Mouse (Mus musculus) kidney, postnatal 0 days (tissue): ENCODE data around the gene Rgs14. TPM values are rescaled to one million over a fixed set of nuclear protein-coding genes. Genes with fewer than 3 reads are reported as not detected.
A peak's percentile ranks its signal among the peaks of the same experiment; 100 is the strongest.

Experiments
- ATAC-seq: fragments of 200-750 bp; cut with Nextera tagmentation; replicated peaks from 2 replicates; pipeline ENCODE4 v1.8.0; 2017; ENCODE audit warnings: low read depth, moderate number of reproducible peaks, moderate TSS enrichment, moderate library complexity; ENCODE audit not compliant: low FRiP score
- DNase-seq: peaks from one replicate; pipeline ENCODE4 v3.0.0-alpha.2; 2016; ENCODE audit warnings: low spot score
- H3K27ac ChIP-seq: fragments of 300-500 bp; sonication (generic); 2 replicates; pipeline ENCODE4 v1.5.1; 2014; ENCODE audit warnings: mild to moderate bottlenecking
- H3K27me3 ChIP-seq: fragments of 300-500 bp; sonication (generic); 2 replicates; pipeline ENCODE4 v1.6.1; 2014; ENCODE audit warnings: low read length, mixed read lengths; ENCODE audit not compliant: insufficient read depth
- H3K36me3 ChIP-seq: fragments of 300-500 bp; sonication (generic); 2 replicates; pipeline ENCODE4 v1.6.1; 2014; ENCODE audit warnings: low read length, mixed read lengths; ENCODE audit not compliant: insufficient read depth
- H3K4me1 ChIP-seq: fragments of 300-500 bp; sonication (generic); replicated peaks from 2 replicates; pipeline ENCODE4 v1.6.1; 2014; ENCODE audit warnings: antibody characterized with exemption, low read length, mixed read lengths; ENCODE audit not compliant: insufficient read depth
- H3K4me2 ChIP-seq: fragments of 300-500 bp; sonication (generic); 2 replicates; pipeline ENCODE4 v1.6.1; 2014; ENCODE audit warnings: mild to moderate bottlenecking, low read length, moderate library complexity, mixed read lengths
- H3K4me3 ChIP-seq: fragments of 300-500 bp; sonication (generic); replicated peaks from 2 replicates; pipeline ENCODE4 v1.5.1; 2014; ENCODE audit warnings: low read depth, low read length
- H3K9ac ChIP-seq: fragments of 300-500 bp; sonication (generic); 2 replicates; pipeline ENCODE4 v1.6.1; 2014; ENCODE audit warnings: low read depth, low read length
- H3K9me3 ChIP-seq: fragments of 300-500 bp; sonication (generic); replicated peaks from 2 replicates; pipeline ENCODE4 v1.6.1; 2016; ENCODE audit warnings: low read length, inconsistent platforms, mixed read lengths
- CTCF ChIP-seq: IDR thresholded peaks from 2 replicates; pipeline ENCODE4 v1.5.1; 2016; ENCODE audit warnings: antibody characterized with exemption, low read depth, mild to moderate bottlenecking, moderate library complexity
- WGBS: fragments of 180-500 bp; shearing (Covaris S2); extraction: QIAGEN DNeasy Blood & Tissue Kit; methylation state at CpG from one replicate; pipeline ENCODE4 v1.1.7; 2014; 5-methylcytosine and 5-hydroxymethylcytosine counted together
- polyA plus RNA-seq: library from polyadenylated mRNA; unstranded; fragments of >200 nt; fragmentation: Nextera tagmentation; extraction: Ambion mirVana; gene quantifications from 2 replicates; pipeline ENCODE4 v1.2.1, GENCODE M21; 2015

Gene Rgs14
- polyA plus RNA-seq, 1 experiment from 2014 or later, result 1.6 TPM

DNA sequence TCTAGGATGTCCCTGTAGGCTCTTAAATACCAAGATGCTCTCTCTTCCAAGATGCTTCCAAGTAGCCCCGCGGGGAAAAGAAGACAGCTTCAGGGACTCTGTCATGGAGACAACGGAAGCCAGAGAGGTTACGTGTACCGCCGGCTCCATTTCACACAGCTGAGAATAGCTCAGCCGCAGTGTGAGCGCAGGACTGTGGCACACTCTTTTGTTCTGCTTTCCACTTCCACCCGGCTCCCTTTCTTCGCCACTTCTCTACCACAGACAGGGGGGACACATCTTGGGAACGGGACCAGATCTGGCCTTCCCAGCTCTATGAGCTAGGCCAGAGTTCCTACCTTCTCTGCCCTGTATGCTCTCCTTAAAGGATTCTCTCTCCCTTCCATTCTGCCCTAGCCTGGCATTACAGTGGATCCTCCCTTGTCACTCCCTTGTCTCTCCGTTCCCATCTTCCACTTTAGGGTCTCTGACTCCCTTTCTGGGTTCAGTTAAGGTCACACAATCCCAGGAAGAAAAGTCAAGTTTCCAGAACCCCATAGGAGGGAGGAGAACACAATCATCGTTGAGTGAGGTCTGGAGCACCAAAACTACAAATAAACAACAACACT, 36.4 kb downstream of the Rgs14 start:
- WGBS, result 71% methylated on average over 13 of the region's 13 CpGs
- Histone ChIP-seq H3K9me3 (no peaks in the 10 kb centered on the region), H3K36me3 (no peaks in the 10 kb centered on the region), H3K9ac (peak overlapping the region; percentile 37; the same call in 1 of the 2 replicates), H3K4me2 (peak overlapping the region; percentile 13; the same call in 1 of the 2 replicates), H3K27ac (no peak overlapping the region), H3K27me3 (no peaks in the 10 kb centered on the region), H3K4me1 (0 out of 2 replicates have a peak, but pooled peaks cover 4% of the 10 kb centered on the region), H3K4me3 (no peak overlapping the region)
- no peak for TF ChIP-seq CTCF
- ATAC-seq (no peak), DNase-seq (no peak)

DNA sequence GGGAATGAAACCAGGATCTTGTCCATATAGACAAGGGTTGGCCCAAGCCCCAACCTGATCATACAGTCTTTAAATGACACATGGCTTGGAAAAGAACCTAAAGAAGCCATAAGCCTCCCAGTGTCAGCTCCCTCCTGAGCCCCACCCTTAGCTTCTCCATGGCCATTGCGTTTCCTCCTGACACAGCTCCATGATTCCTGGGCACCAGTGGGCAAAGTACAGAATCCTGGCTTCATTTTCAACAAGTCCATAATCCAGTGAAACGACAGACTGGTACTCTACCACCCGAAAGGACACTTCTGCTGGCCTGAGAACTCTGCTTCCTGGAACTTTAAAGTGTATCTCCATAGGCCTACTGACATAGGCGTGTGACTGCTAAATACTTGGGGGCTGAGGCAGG, 37.8 kb downstream of the Rgs14 start:
- no peaks in the 10 kb centered on the region for H3K9me3 ChIP-seq
- no peak overlapping the region for H3K4me2 ChIP-seq
- WGBS, result 83% methylated on average over 4 of the region's 4 CpGs
- no peak for TF ChIP-seq CTCF
- no peak overlapping the region for H3K27ac ChIP-seq
- DNase-seq (no peak), ATAC-seq (no peak)
- no peak overlapping the region for H3K9ac ChIP-seq
- H3K4me3 ChIP-seq, result no peak overlapping the region
- H3K27me3 ChIP-seq, result no peaks in the 10 kb centered on the region
- H3K36me3 ChIP-seq, result no peaks in the 10 kb centered on the region
- 0 out of 2 replicates have a peak, but pooled peaks cover 4% of the 10 kb centered on the region for H3K4me1 ChIP-seq

DNA sequence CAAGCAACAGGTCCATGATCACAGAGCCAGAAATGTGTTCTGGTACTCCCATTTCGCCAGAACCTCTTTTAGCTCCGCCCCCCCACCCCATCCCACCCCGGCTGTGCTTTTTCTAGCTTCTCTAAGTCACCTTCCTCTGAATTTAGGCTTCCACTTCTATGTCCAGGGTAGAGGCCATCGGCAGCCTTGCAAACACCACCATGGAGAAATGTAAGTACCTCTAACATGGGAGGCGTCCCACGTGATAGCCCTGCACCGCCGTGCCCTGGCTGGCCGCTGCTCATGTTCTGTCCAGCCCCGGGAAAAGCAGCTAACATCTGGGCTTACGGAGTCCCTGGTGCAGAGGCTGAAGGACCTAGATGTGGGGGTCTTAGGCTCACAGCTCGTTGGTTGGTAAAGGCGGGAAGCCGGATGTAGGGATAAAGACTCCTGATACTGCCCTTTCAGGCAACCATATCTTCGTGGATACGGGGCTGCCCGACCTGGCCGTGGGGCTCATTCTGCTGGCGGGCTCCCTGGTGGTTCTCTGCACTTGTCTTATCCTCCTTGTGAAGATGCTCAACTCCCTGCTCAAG, 39.1 kb downstream of the Rgs14 start:
- Histone ChIP-seq H3K9ac (no peak overlapping the region), H3K9me3 (no peaks in the 10 kb centered on the region), H3K4me1 (0 out of 2 replicates have a peak, but pooled peaks cover 4% of the 10 kb centered on the region), H3K27me3 (no peaks in the 10 kb centered on the region), H3K4me2 (no peak overlapping the region), H3K36me3 (no peaks in the 10 kb centered on the region), H3K27ac (no peak overlapping the region), H3K4me3 (no peak overlapping the region)
- ATAC-seq, result no peak
- no peak for DNase-seq
- WGBS, result 80% methylated on average over 19 of the region's 19 CpGs
- TF ChIP-seq CTCF, result no peak

GRCm38 (mm10) chr13:55411826-55412225, 42.3 kb downstream of the Rgs14 start:
- no peaks in the 10 kb centered on the region for H3K36me3 ChIP-seq
- DNase-seq, result no peak
- H3K27ac ChIP-seq, result no peak overlapping the region
- H3K4me3 ChIP-seq, result no peak overlapping the region
- no peaks in the 10 kb centered on the region for H3K9me3 ChIP-seq
- H3K9ac ChIP-seq, result no peak overlapping the region
- 0 out of 2 replicates have a peak, but pooled peaks cover 7% of the 10 kb centered on the region for H3K4me1 ChIP-seq
- WGBS, result 73% methylated on average over 7 of the region's 7 CpGs
- H3K27me3 ChIP-seq, result no peaks in the 10 kb centered on the region
- H3K4me2 ChIP-seq, result no peak overlapping the region
- no peak for ATAC-seq
- no peak for TF ChIP-seq CTCF

GRCm38 (mm10) chr13:55412643-55413307, 43.2 kb downstream of the Rgs14 start:
- Histone ChIP-seq H3K4me2 (no peak overlapping the region), H3K9me3 (no peaks in the 10 kb centered on the region), H3K4me1 (0 out of 2 replicates have a peak, but pooled peaks cover 7% of the 10 kb centered on the region), H3K27ac (no peak overlapping the region), H3K9ac (no peak overlapping the region), H3K27me3 (no peaks in the 10 kb centered on the region), H3K4me3 (no peak overlapping the region), H3K36me3 (no peaks in the 10 kb centered on the region)
- ATAC-seq (no peak), DNase-seq (no peak)
- WGBS, result 78% methylated on average over 13 of the region's 13 CpGs
- TF ChIP-seq CTCF, result 0 out of 2 replicates have a peak, but pooled peaks have one; percentile 8

- Histone ChIP-seq H3K27me3 (no peaks in the 10 kb centered on the region), H3K4me3 (no peak overlapping the region), H3K9me3 (no peaks in the 10 kb centered on the region), H3K9ac (no peak overlapping the region), H3K4me1 (0 out of 2 replicates have a peak, but pooled peaks cover 7% of the 10 kb centered on the region), H3K27ac (no peak overlapping the region), H3K4me2 (no peak overlapping the region), H3K36me3 (no peaks in the 10 kb centered on the region)
- 86% methylated on average over 12 of the region's 12 CpGs for WGBS
- no peak for DNase-seq
- TF ChIP-seq CTCF, result no peak
- ATAC-seq, result no peak
Measured at GRCm38 (mm10) chr13:55413333-55413732, 43.8 kb downstream of the Rgs14 start.
